Mouse (Mus musculus): ENCODE results near the gene Jmjd8. TPM values are rescaled to one million over a fixed set of nuclear protein-coding genes. Genes with fewer than 3 reads are reported as not detected.
A peak's percentile ranks its signal among the peaks of the same experiment; 100 is the strongest.

Jmjd8 gene
- polyA plus RNA-seq, 1 experiment from 2014 or later, result 50.1 TPM

- no peak for ATAC-seq
- no peaks in the 10 kb centered on the region for H3K9me3 ChIP-seq (ENCODE audit: control insufficient read depth, low read length)
- H3K36me3 ChIP-seq (ENCODE audit: control insufficient read depth, insufficient read depth, low read length), result no peaks in the 10 kb centered on the region
- H3K4me3 ChIP-seq (ENCODE audit: low read length), result no peak overlapping the region
- no peak overlapping the region for H3K27ac ChIP-seq (ENCODE audit: low read length)
- H3K4me1 ChIP-seq (ENCODE audit: control insufficient read depth, insufficient read depth, low read length), result peaks cover 35% of the 10 kb centered on the region
- no peak overlapping the region for H3K4me2 ChIP-seq (ENCODE audit: low read depth, low read length)
- H3K27me3 ChIP-seq (replicated peaks; ENCODE audit: control insufficient read depth, insufficient read depth, low read length), result no peaks in the 10 kb centered on the region
- WGBS, result 84% methylated on average over 6 of the region's 6 CpGs
- H3K9ac ChIP-seq (ENCODE audit: low read depth, low read length), result no peak overlapping the region
These were observed 35.0 kb downstream of the Jmjd8 start for GRCm38 (mm10) chr17:25863681-25864080.

DNA sequence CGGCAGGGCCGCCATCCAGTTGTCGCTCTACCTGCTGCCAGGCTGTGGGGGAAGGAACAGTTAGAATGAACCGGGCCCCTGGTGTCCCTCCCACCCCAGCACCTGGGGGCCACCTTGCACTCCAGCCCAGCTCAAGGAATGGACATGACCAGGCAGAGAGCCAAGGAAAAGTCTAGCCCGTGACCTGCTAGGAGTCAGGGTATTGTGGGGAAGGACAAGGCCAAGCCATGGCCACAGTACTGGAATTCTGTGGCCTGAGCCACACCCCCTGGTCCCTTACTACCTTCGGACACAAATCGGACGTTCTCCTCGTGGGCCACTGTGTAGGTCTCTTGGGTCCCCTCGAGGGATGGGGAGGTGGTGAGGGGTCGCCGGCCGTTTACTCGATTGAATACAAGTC is 35.6 kb downstream of the Jmjd8 start:
- Histone ChIP-seq H3K36me3 (ENCODE audit: control insufficient read depth, insufficient read depth, low read length) (no peaks in the 10 kb centered on the region), H3K4me1 (ENCODE audit: control insufficient read depth, insufficient read depth, low read length) (peaks cover 35% of the 10 kb centered on the region), H3K27me3 (replicated peaks; ENCODE audit: control insufficient read depth, insufficient read depth, low read length) (no peaks in the 10 kb centered on the region), H3K4me2 (ENCODE audit: low read depth, low read length) (no peak overlapping the region), H3K9me3 (ENCODE audit: control insufficient read depth, low read length) (no peaks in the 10 kb centered on the region), H3K9ac (ENCODE audit: low read depth, low read length) (no peak overlapping the region), H3K27ac (ENCODE audit: low read length) (no peak overlapping the region), H3K4me3 (ENCODE audit: low read length) (no peak overlapping the region)
- 91% methylated on average over 14 of the region's 14 CpGs for WGBS
- no peak for ATAC-seq

DNA sequence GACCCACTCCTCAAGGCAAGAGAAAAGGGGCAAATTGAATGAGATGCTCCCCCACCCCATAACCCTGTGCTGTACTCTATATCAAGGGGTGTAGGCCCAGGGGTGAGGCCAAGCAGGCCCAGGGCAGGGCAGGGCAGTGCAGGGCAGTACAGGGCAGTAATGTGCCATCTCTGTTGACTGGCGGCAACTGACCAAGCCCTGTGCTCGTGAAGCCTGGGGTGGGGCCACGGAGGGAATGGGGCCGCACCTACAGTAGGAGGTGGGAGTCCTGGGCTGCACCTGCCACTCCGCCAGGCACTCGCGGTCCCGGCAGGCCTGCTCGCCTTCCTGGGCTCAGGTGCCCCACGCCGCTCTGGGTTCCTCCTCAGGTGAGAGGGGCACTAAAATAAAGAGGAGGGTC is 36.6 kb downstream of the Jmjd8 start:
- no peaks in the 10 kb centered on the region for H3K9me3 ChIP-seq (ENCODE audit: control insufficient read depth, low read length)
- no peak overlapping the region for H3K4me2 ChIP-seq (ENCODE audit: low read depth, low read length)
- no peak overlapping the region for H3K27ac ChIP-seq (ENCODE audit: low read length)
- H3K9ac ChIP-seq (ENCODE audit: low read depth, low read length), result peak overlapping the region; percentile 36; the same call in 1 of the 2 replicates
- WGBS, result 76% methylated on average over 11 of the region's 11 CpGs
- H3K27me3 ChIP-seq (replicated peaks; ENCODE audit: control insufficient read depth, insufficient read depth, low read length), result no peaks in the 10 kb centered on the region
- H3K36me3 ChIP-seq (ENCODE audit: control insufficient read depth, insufficient read depth, low read length), result no peaks in the 10 kb centered on the region
- no peak for ATAC-seq
- H3K4me1 ChIP-seq (ENCODE audit: control insufficient read depth, insufficient read depth, low read length), result peaks cover 34% of the 10 kb centered on the region
- H3K4me3 ChIP-seq (ENCODE audit: low read length), result no peak overlapping the region; the same call in 1 of the 2 replicates

DNA sequence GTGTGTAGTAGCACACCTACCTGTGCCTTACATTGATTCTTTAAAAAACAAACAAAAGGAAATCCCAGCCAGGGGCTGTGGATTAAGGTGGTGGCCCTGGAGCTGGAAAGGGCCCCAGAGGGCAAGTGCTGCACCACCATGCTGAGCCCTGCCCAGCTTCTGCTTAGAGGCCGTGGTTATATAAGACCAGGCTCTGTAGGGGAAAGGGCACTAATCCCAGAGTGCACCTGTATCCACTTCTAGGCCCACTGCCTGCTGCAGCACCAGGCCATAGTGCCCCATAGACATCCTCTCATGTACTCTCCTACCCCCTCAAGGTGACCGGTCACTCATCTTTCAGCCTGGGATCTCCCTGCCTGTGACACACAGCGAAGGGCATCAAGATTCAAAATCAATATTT is 37.5 kb downstream of the Jmjd8 start:
- Histone ChIP-seq H3K4me1 (ENCODE audit: control insufficient read depth, insufficient read depth, low read length) (peaks cover 26% of the 10 kb centered on the region), H3K4me2 (ENCODE audit: low read depth, low read length) (no peak overlapping the region), H3K36me3 (ENCODE audit: control insufficient read depth, insufficient read depth, low read length) (no peaks in the 10 kb centered on the region), H3K9me3 (ENCODE audit: control insufficient read depth, low read length) (no peaks in the 10 kb centered on the region), H3K27ac (ENCODE audit: low read length) (no peak overlapping the region), H3K9ac (ENCODE audit: low read depth, low read length) (0 out of 2 replicates have a peak overlapping the region, but pooled peaks have one; percentile 2), H3K27me3 (replicated peaks; ENCODE audit: control insufficient read depth, insufficient read depth, low read length) (no peaks in the 10 kb centered on the region), H3K4me3 (ENCODE audit: low read length) (no peak overlapping the region)
- 84% methylated on average over 3 of the region's 3 CpGs for WGBS
- no peak for ATAC-seq

GRCm38 (mm10) chr17:25867509-25867835 is 38.8 kb downstream of the Jmjd8 start:
- 15% methylated on average over 7 of the region's 7 CpGs for WGBS

GRCm38 (mm10) chr17:25867836-25868600 is 39.4 kb downstream of the Jmjd8 start:
- Histone ChIP-seq H3K36me3 (ENCODE audit: control insufficient read depth, insufficient read depth, low read length) (no peaks in the 10 kb centered on the region), H3K27me3 (replicated peaks; ENCODE audit: control insufficient read depth, insufficient read depth, low read length) (no peaks in the 10 kb centered on the region), H3K9ac (ENCODE audit: low read depth, low read length) (peak overlapping the region; percentile 82), H3K9me3 (ENCODE audit: control insufficient read depth, low read length) (no peaks in the 10 kb centered on the region), H3K4me3 (ENCODE audit: low read length) (peak overlapping the region; percentile 93), H3K4me1 (ENCODE audit: control insufficient read depth, insufficient read depth, low read length) (peaks cover 16% of the 10 kb centered on the region), H3K27ac (ENCODE audit: low read length) (peak overlapping the region; percentile 89), H3K4me2 (ENCODE audit: low read depth, low read length) (peak overlapping the region; percentile 95)
- ATAC-seq, result peak; percentile 43
- WGBS, result 1% methylated on average over 42 of the region's 42 CpGs

More at GRCm38 (mm10) chr17:25867509-25867835, 38.8 kb downstream of the Jmjd8 start:
- Histone ChIP-seq H3K27ac (ENCODE audit: low read length) (peak overlapping the region; percentile 89), H3K4me2 (ENCODE audit: low read depth, low read length) (peak overlapping the region; percentile 95), H3K27me3 (replicated peaks; ENCODE audit: control insufficient read depth, insufficient read depth, low read length) (no peaks in the 10 kb centered on the region), H3K36me3 (ENCODE audit: control insufficient read depth, insufficient read depth, low read length) (no peaks in the 10 kb centered on the region), H3K4me1 (ENCODE audit: control insufficient read depth, insufficient read depth, low read length) (peaks cover 18% of the 10 kb centered on the region), H3K4me3 (ENCODE audit: low read length) (peak overlapping the region; percentile 93), H3K9me3 (ENCODE audit: control insufficient read depth, low read length) (no peaks in the 10 kb centered on the region), H3K9ac (ENCODE audit: low read depth, low read length) (peak overlapping the region; percentile 82)
- ATAC-seq, result peak; percentile 33; the same call in 1 of the 2 replicates

DNA sequence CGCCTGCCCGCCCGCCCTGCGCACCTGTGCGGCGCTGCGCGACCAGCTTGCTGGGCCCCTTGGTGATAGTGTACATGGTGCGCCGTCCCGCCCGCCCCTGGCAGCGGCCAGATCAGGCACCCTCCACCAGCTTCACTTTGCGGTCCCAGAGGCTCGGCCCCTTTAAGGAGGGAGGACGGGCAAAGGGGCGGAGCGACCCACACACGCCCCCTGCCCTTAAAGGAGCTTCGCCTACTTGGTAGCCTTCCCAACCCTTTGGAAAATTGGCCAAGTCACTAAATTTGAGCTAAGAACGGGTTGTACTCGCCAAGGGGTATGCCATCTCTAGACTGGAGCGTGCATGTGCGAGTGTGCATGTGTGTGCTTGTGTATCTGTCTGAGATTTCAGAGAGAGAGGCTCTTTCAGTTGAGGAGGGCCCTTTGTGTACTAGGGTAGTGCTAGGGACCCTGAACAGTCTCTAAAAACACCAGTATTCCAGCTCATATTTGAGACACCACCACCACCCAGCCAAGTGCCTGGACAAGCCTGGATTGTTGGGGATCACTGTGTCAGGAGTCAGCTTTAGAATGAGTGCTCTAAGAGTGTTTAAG is 40.0 kb downstream of the Jmjd8 start, which contains the start of gene Mcrip2:
TSS of gene Mcrip2 (minus strand) at position 164 of the 591 bp plus-strand sequence.
- ATAC-seq, result peak; percentile 88
- Histone ChIP-seq H3K27ac (ENCODE audit: low read length) (peak within 1 kb of the TSS; percentile 89), H3K9ac (ENCODE audit: low read depth, low read length) (peak within 1 kb of the TSS; percentile 82), H3K4me1 (ENCODE audit: control insufficient read depth, insufficient read depth, low read length) (peaks cover 16% of the 10 kb centered on the region), H3K9me3 (ENCODE audit: control insufficient read depth, low read length) (no peaks in the 10 kb centered on the region), H3K4me3 (ENCODE audit: low read length) (peak within 1 kb of the TSS; percentile 93), H3K4me2 (ENCODE audit: low read depth, low read length) (peak within 1 kb of the TSS; percentile 95), H3K27me3 (replicated peaks; ENCODE audit: control insufficient read depth, insufficient read depth, low read length) (no peaks in the 10 kb centered on the region), H3K36me3 (ENCODE audit: control insufficient read depth, insufficient read depth, low read length) (no peaks in the 10 kb centered on the region)
- WGBS, result 1% methylated on average over 24 of the region's 24 CpGs

DNA sequence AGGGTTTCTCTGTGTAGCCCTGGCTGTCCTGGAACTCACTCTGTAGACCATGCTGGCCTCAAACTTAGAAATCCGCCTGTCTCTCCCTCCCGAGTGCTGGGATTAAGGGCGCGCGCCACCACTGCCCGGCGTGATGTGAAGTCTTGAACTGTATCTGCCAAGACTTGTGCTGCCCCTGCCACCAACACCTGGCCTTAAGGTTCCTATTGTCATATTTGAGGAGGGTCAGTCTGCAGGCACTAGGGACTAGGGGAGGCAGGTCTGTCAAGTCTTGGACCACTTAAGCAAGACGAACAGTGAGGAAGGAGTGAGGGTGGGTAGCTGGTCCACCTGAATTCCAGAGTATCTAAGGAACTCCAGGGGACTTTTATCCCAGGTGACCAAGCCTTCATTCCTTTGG is 40.8 kb downstream of the Jmjd8 start:
- H3K27ac ChIP-seq (ENCODE audit: low read length), result no peak overlapping the region
- WGBS, result 90% methylated on average over 8 of the region's 8 CpGs
- no peak overlapping the region for H3K4me3 ChIP-seq (ENCODE audit: low read length)
- ATAC-seq, result no peak
- no peak overlapping the region for H3K4me2 ChIP-seq (ENCODE audit: low read depth, low read length)
- H3K36me3 ChIP-seq (ENCODE audit: control insufficient read depth, insufficient read depth, low read length), result no peaks in the 10 kb centered on the region
- H3K9me3 ChIP-seq (ENCODE audit: control insufficient read depth, low read length), result no peaks in the 10 kb centered on the region
- peaks cover 23% of the 10 kb centered on the region for H3K4me1 ChIP-seq (ENCODE audit: control insufficient read depth, insufficient read depth, low read length)
- no peak overlapping the region for H3K9ac ChIP-seq (ENCODE audit: low read depth, low read length)
- H3K27me3 ChIP-seq (replicated peaks; ENCODE audit: control insufficient read depth, insufficient read depth, low read length), result no peaks in the 10 kb centered on the region

DNA sequence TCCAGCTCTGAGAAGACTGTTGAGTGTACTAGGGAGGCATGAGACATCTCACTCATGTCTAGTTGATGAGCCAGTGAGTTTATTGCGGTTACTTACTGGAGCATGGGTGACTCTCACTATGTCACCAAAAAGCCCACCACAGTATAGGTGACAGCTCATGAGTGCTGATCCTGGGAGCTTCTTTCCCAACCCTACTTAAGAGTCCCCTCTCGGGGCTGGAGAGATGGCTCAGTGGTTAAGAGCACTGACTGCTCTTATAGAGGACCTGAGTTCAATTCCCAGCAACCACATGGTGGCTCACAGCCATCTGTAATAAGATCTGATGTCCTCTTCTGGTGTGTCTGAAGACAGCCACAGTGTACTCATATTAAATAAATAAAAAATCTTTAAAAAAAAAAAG is 41.3 kb downstream of the Jmjd8 start:
- H3K27ac ChIP-seq (ENCODE audit: low read length), result no peak overlapping the region
- H3K4me1 ChIP-seq (ENCODE audit: control insufficient read depth, insufficient read depth, low read length), result peaks cover 23% of the 10 kb centered on the region
- H3K9me3 ChIP-seq (ENCODE audit: control insufficient read depth, low read length), result no peaks in the 10 kb centered on the region
- no peaks in the 10 kb centered on the region for H3K36me3 ChIP-seq (ENCODE audit: control insufficient read depth, insufficient read depth, low read length)
- WGBS, result 81% methylated on average over 2 of the region's 2 CpGs
- no peak overlapping the region for H3K9ac ChIP-seq (ENCODE audit: low read depth, low read length)
- no peak overlapping the region for H3K4me2 ChIP-seq (ENCODE audit: low read depth, low read length)
- no peak overlapping the region for H3K4me3 ChIP-seq (ENCODE audit: low read length)
- H3K27me3 ChIP-seq (replicated peaks; ENCODE audit: control insufficient read depth, insufficient read depth, low read length), result no peaks in the 10 kb centered on the region
- no peak for ATAC-seq
